In the genomic region with DNA sequence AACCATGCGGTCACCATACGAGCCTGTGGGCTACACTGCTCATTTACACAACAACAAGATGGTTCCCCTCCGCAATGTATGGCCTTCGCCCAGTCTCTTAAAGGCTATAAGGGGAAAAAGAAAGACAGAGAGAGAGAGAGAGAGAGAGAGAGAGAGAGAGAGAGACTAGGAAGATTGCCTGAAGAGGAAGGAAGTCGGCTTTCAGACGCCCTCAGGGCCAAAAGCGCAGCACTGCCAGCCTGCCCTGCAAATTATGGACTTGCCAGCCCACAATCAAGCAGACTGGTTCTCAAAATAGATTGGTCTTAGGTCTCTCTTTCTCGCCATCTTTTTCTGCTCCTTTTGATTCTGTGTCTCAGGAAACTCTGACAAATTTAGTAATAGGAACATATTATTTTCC, we compare ENCODE assay signal across 20 mouse cellular contexts. TPM values are rescaled to one million over a fixed set of nuclear protein-coding genes. Genes with fewer than 3 reads are reported as not detected.
DNase-seq lines count a peak whose midpoint lies in the region; ATAC-seq and TF ChIP-seq lines count a peak whose summit lies in the region.
"Had no signal": no experiment of that assay in that cellular context is flagged by ENCODE, and none has a peak within 500 bp of the region (broad histone marks: within the 10 kb centered on the region; RNA-seq: fewer than 3 reads in every experiment).

No protein-coding gene starts in this region.

- peak overlapping the region; percentile 30 for H3K4me2 ChIP-seq in myocyte (ENCODE audit: low read depth)
- H3K4me2 ChIP-seq: embryonic facial prominence, embryonic 12.5 days; forebrain, embryonic 15.5 days; hindbrain, embryonic 12.5 days had no signal

- peaks cover 70% of the 10 kb centered on the region for H3K4me1 ChIP-seq in megakaryocyte, embryonic 14.5 days

- DNase-seq in embryo, embryonic 11 days = no peak
- DNase-seq in kidney, postnatal 4 days = no peak
- DNase-seq in spleen, postnatal 36 days (ENCODE audit: low spot score in 2 of 2) = no peak
- DNase-seq: adrenal gland, postnatal 10 days; cerebellum, adult 11-12 months; cerebellum, postnatal 10 days; gastrocnemius, postnatal 14 days; heart, adult 11 months; heart, postnatal 10 days; heart, postnatal 4 days had no signal

- no peaks in the 10 kb centered on the region for H3K27me3 ChIP-seq in megakaryocyte, embryonic 14.5 days (replicated peaks)
- no peaks in the 10 kb centered on the region for H3K27me3 ChIP-seq in myocyte (ENCODE audit: control insufficient read depth, insufficient read depth, insufficient read length)

- no peak for TF ChIP-seq POLR2A in myocyte (IDR thresholded peaks at IDR 0.05; ENCODE audit: insufficient read length, low read depth)

- H3K79me2 ChIP-seq in myocyte (ENCODE audit: control insufficient read depth, insufficient read depth) = no peaks in the 10 kb centered on the region

- peak overlapping the region; percentile 71 for H3K4me3 ChIP-seq in megakaryocyte, embryonic 14.5 days (replicated peaks)
- H3K4me3 ChIP-seq in myocyte = no peak overlapping the region
- H3K4me3 ChIP-seq: embryonic facial prominence, embryonic 12.5 days; forebrain, embryonic 15.5 days; hindbrain, embryonic 12.5 days had no signal

- no peak for ATAC-seq in megakaryocyte, adult 5-6 weeks (ENCODE audit: poor library complexity, severe bottlenecking)
- peak; percentile 36 for ATAC-seq in common myeloid progenitor, adult 5-6 weeks (replicated peaks; ENCODE audit: low read depth, poor library complexity, severe bottlenecking)
- ATAC-seq: forebrain, embryonic 15.5 days; hindbrain, embryonic 16.5 days; inflammation-experienced regulatory T-cells, adult 6 months had no signal

- H3K9me3 ChIP-seq in megakaryocyte, embryonic 14.5 days = no peaks in the 10 kb centered on the region
- H3K9me3 ChIP-seq: embryonic facial prominence, embryonic 12.5 days; forebrain, embryonic 15.5 days; G1E; hindbrain, embryonic 12.5 days had no signal

- peaks cover 41% of the 10 kb centered on the region for H3K36me3 ChIP-seq in megakaryocyte, embryonic 14.5 days (replicated peaks; ENCODE audit: low read length)
- no peaks in the 10 kb centered on the region for H3K36me3 ChIP-seq in myocyte (ENCODE audit: control insufficient read depth, insufficient read depth)
- H3K36me3 ChIP-seq: embryonic facial prominence, embryonic 12.5 days; forebrain, embryonic 15.5 days; hindbrain, embryonic 12.5 days had no signal

- no peak overlapping the region for H3ac ChIP-seq in myocyte (ENCODE audit: control insufficient read depth, insufficient read length)

TF ChIP-seq in myocyte, 11 proteins besides CTCF, POLR2A, EP300 and RAD21:
- TF ChIP-seq E2F4 (IDR thresholded peaks at IDR 0.05; ENCODE audit: insufficient read depth) (no peak), POLR2AphosphoS2 (IDR thresholded peaks at IDR 0.05; ENCODE audit: insufficient read length, low read depth) (no peak), TCF3 (IDR thresholded peaks at IDR 0.05; ENCODE audit: insufficient read length, low read depth) (no peak), REST (IDR thresholded peaks at IDR 0.05; ENCODE audit: insufficient read depth, insufficient read length) (no peak), SRF (IDR thresholded peaks at IDR 0.05; ENCODE audit: control insufficient read depth, insufficient read length, low read depth) (no peak), MYOD1 (IDR thresholded peaks at IDR 0.05; ENCODE audit: control insufficient read depth in 1 of 3, insufficient read length in 2 of 3, low read depth in 2 of 3) (no peak), CEBPB (IDR thresholded peaks at IDR 0.05; ENCODE audit: insufficient read depth, poor library complexity, severe bottlenecking) (no peak), MAX (IDR thresholded peaks at IDR 0.05; ENCODE audit: low read depth) (no peak), MYOG (IDR thresholded peaks at IDR 0.05; ENCODE audit: control insufficient read depth in 1 of 3, insufficient read depth in 1 of 3, insufficient read length in 2 of 3, low read depth in 2 of 3) (no peak), TCF12 (IDR thresholded peaks at IDR 0.05; ENCODE audit: insufficient read depth, poor library complexity, severe bottlenecking) (no peak), USF1 (IDR thresholded peaks at IDR 0.05; ENCODE audit: low read depth) (no peak)

RNA-seq across cellular contexts. Expression of gene Cdkn1a, which starts 14.5 kb away (rescaled TPM):
- polyA plus RNA-seq in megakaryocyte, embryonic 14.5 days (2012; ENCODE audit: insufficient read depth, low replicate concordance) = 228 and 253 TPM in 2 replicates
- 19.9 and 22.6 TPM in 2 replicates for total RNA-seq in megakaryocyte, adult 5-6 weeks (2015)
- 3.7 and 5.8 TPM in 2 replicates for total RNA-seq in megakaryocyte, adult 5-6 weeks (2017)
- 3.7 and 7.9 TPM in 2 replicates for total RNA-seq in common myeloid progenitor, adult 5-6 weeks (2017)
- 2,069 TPM for polyA plus RNA-seq in myocyte (2012; fragmentation: generic; extraction: Trizol)

RNA-seq across cellular contexts. Expression of gene Rab44, which starts 37.7 kb away (rescaled TPM):
- 3.4 and 22.3 TPM in 2 replicates for polyA plus RNA-seq in megakaryocyte, embryonic 14.5 days (2012; ENCODE audit: insufficient read depth, low replicate concordance)
- 52.2 and 62.4 TPM in 2 replicates for total RNA-seq in megakaryocyte, adult 5-6 weeks (2015)
- total RNA-seq in megakaryocyte, adult 5-6 weeks (2017) = 104 and 105 TPM in 2 replicates
- 147 and 213 TPM in 2 replicates for total RNA-seq in common myeloid progenitor, adult 5-6 weeks (2017)
- polyA plus RNA-seq in myocyte (2012; fragmentation: generic; extraction: Trizol) = 6.8 TPM
- polyA plus RNA-seq: inflammation-experienced regulatory T-cells, adult 6 months had no signal

RNA-seq across cellular contexts. Expression of gene Srsf3, which starts 43.8 kb away (rescaled TPM):
- 27.5 and 103 TPM in 2 replicates for polyA plus RNA-seq in megakaryocyte, embryonic 14.5 days (2012; ENCODE audit: insufficient read depth, low replicate concordance)
- total RNA-seq in megakaryocyte, adult 5-6 weeks (2015) = 317 and 383 TPM in 2 replicates
- total RNA-seq in megakaryocyte, adult 5-6 weeks (2017) = 479 and 534 TPM in 2 replicates
- 954 and 1,077 TPM in 2 replicates for total RNA-seq in common myeloid progenitor, adult 5-6 weeks (2017)
- 98.2 TPM for polyA plus RNA-seq in myocyte (2012; fragmentation: generic; extraction: Trizol)
